Mouse (Mus musculus): ENCODE measurements at regions not wholly inside any gene's neighbourhood (a gene's known extent, or its start where the extent isn't known, plus 50 kb on each side); places are given as distances from the start of the nearest gene placed in this dataset.

- no peak for TF ChIP-seq CTCF (IDR thresholded peaks at IDR 0.05; ENCODE audit: insufficient read depth, low read length)
- no peak for TF ChIP-seq POLR2A (IDR thresholded peaks at IDR 0.05; ENCODE audit: borderline replicate concordance, extremely low read depth, low read depth, low read length)
Measured at GRCm38 (mm10) chr2:51062049-51062448, 86.9 kb downstream of the Rnd3 start.

Data from lung, adult 2 months (tissue).